Mouse (Mus musculus) thymus, postnatal 10 days (tissue): ENCODE data around the gene 6720489N17Rik.
"Not testable (repeated sequence)": the region's sequence is repeated elsewhere in the genome, so short reads cannot be mapped to it uniquely, and the experiment has no call there.

ENCODE experiments used
- DNase-seq, 2 experiments: peaks; one replicate each; pipeline ENCODE4 v3.0.0; 2021; ENCODE audit warnings: low spot score in 2 of 2

6720489N17Rik gene

GRCm38 (mm10) chr13:62623577-62624276, at the start of gene 6720489N17Rik:
Gene 6720489N17Rik, minus strand, starts transcription at chr13:62624182.
- DNase-seq, result peak; percentile 81 to 83

GRCm38 (mm10) chr13:62653369-62653743, 29.4 kb upstream of the 6720489N17Rik start:
- DNase-seq, result no peak

- DNase-seq, result peak; percentile 61 to 64
Observed at GRCm38 (mm10) chr13:62652681-62653368, 28.8 kb upstream of the 6720489N17Rik start.

- peak in 1 of 2 experiments; percentile 48 for DNase-seq
Observed at GRCm38 (mm10) chr13:62627071-62627470, 3.1 kb upstream of the 6720489N17Rik start.

DNA sequence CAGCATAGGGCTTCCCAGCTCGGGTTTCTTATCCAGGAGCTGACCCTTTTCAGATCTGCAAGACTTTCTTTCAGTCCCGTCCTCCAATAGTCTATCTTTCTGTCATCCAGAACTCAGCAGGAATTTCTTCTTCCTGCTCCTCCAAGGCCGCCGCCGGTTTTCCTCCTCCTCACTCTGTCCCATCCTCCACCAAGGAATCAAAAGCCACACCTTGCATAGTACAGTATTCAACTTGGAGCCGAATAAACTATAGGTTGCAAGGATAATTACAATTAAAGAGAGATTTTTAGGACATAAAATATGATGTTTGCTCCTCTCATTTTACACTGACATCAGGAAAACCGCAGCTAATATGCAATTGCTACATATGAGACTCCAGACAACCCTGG, 289 bp upstream of the 6720489N17Rik start:
- not testable (repeated sequence) for DNase-seq

GRCm38 (mm10) chr13:62617449-62617848, 6.5 kb downstream of the 6720489N17Rik start:
- not testable (repeated sequence) for DNase-seq

DNA sequence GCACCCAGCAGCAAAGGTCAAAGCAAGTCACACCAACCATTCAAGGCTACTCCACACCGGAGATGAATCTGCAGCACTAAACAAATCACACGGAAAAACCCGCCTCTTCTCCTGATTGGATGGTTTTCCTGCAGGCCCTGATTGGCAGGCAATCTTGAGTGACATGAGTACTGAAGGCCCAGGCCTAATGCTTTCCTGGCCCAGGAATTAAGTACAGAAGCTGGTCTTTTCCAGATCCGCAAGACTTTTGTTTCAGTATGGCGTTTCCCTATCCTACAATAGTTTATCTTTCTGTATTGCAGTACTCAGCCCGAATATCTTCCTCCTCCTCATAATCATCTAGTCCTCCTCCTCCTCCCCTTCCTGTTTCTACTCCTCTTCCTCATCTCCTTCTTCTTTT, 52.9 kb downstream of the 6720489N17Rik start, which contains the start of gene Zfp934:
Gene Zfp934, minus strand, starts transcription at position 101 of the 400 bp plus-strand sequence.
- DNase-seq, result not testable (repeated sequence)

DNA sequence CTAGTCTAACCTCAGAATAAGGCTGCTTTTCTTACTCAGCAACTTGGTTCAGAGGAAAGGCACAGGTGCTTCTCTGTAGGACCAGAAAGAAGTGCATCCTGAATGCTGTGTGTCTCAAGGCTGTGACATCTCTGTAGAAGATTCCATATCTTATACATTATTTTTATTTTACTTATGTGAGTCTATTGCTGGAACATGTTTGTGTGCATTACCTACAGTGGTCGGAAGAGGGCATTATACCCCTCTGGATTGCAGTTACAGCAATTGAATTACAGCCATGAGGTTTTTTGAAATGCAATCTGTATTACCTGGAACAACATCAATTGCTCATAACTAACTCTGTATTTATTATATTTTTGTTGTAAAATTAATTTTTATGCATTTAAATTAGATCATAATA, 62.3 kb downstream of the 6720489N17Rik start:
- peak in 1 of 2 experiments; percentile 8 for DNase-seq

GRCm38 (mm10) chr13:62558189-62559110, 65.5 kb downstream of the 6720489N17Rik start, which contains the start of gene Zfp935:
Gene Zfp935, minus strand, starts transcription at chr13:62558511.
- DNase-seq, result peak; percentile 59 to 70
